Mouse (Mus musculus): Measurements from ENCODE around the gene Tnfrsf9. TPM values are rescaled to one million over a fixed set of nuclear protein-coding genes. Genes with fewer than 3 reads are reported as not detected.

The Tnfrsf9 gene
- polyA plus RNA-seq, 1 experiment = 1.3 TPM

DNA sequence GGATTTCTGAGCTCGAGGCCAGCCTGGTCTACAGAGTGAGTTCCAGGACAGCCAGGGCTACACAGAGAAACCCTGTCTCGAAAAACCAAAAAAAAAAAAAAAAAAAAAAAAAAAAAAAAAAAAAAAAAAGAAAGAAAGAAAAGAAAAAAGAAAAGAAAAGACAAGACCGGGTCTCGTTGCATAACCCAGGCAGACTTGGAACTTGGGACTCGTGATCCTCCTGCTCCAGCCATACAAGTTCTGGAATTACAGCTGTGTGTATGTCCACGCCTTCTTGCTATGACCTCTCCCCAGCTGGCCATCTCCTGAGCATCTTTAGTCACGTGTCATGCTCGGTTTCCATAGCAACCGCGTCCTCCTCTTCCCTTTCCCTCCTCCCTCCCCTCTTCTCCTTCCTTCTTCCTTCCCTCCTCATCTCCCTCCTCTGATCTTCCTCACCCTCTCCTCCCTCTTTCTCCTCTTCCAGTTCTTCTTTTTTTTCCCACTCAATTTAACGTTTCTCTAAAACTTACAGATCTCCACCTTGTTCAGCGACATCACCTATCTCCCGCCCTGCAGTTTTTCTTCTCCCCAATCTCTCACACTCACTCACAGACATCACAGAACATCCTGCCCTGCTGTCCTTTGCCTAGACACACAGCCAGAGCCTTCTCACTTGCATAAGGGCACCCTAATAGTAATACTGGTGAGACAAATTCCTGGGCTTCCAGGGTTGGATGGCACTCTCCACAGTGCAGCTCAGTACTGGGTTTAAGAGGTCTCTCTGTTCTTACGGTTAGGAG, 12.8 kb downstream of the Tnfrsf9 start:
- DNase-seq (ENCODE audit: extremely low spot score in 1 of 2, low spot score in 1 of 2) = no peak

DNA sequence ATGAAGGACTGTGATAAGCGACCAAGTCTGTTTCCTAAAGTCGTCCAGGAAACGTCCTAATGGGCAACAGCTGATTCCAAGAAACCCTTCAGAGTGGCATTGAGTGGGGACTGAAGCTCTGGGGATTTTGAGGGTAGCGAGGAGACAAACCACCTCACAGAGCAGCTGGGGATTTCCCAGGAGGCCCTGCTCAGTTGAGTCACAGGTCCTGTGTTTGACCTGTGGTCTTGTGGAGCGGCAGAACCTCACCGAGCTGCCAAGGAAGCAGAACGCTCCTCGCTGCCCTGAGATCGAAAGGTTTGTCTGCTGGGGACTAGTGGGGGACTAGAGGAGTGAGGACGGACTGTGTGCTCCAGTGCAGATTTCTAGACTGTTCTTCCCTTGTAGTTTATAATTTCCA, 13.4 kb downstream of the Tnfrsf9 start:
- no peak for DNase-seq (ENCODE audit: extremely low spot score in 1 of 2, low spot score in 1 of 2)

DNA sequence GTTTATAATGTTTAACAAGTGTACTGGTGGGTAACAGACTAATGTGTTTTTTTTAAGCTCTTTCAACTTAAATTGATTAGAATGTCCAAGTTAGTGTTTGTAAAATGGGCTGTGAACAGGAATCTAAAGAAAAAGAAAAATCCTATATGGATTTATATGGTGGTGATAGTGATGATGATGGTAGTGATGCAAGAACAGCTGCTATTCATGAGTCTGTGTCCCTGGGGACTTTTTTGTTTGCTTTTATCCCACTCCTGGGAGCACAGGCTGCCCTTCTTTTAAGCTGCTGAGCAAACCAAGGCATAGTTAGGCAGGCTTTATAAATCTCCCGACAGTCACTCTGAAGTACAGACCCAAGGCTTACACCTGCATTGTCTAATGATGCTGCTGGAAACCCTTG, 19.1 kb downstream of the Tnfrsf9 start:
- DNase-seq (ENCODE audit: extremely low spot score in 1 of 2, low spot score in 1 of 2) = no peak

DNA sequence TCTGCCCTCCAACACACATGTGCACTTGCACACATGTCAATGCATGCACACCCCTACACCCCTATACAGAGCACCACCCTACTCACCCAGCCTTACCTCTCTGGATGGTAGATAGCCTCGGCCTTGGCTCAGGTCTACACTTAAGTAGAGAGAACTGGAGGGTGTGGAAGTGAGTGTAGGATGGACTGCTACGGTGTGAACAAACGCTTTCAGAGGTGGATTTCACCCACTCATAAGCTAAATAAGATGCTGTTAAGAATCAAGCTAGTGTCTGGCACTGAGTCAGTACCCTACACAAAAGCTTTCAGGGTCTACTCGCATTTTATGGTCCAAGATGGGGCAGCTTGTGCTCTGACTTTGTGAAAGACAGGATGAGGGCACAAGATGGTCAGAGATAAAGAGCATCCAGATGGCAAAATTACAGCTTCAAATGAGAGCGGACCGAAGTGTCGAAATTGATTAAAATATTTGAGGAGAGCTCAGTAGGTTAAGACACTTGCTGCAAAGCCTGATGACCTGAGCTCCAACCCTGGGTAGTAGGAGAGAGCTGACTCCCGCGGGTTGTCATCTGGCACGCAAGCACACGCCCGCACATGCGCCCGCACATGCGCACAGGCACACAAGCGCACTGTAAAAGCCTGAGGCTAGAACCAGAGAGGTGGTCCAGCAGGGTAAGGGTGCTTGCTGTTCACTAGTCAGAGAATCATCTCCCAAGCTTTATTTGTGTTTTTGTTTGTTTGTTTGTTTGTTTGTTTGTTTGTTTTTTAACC, 23.1 kb downstream of the Tnfrsf9 start:
- peak in 1 of 2 experiments; percentile 63 for DNase-seq (ENCODE audit: extremely low spot score in 1 of 2, low spot score in 1 of 2)

DNA sequence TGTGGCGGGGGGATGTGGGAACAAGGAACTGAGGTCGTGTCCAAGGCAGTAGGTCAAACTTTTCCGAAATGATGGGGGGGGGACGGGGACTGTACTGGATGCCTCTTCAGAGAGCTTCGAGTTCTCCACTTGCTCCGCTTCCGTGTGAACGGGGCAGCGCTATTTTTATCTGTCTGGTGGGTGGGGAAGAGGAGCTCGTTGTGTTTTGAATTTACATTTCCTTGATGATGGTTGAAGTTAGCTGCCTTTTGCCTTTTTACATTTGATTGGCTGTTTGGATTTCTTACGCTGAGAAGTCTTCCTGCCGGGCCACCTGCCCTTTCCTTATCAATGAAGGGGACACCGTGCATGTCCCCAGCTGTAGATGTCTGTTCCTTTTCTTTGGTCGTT, 23.7 kb downstream of the Tnfrsf9 start:
- peak in 1 of 2 experiments; percentile 50 for DNase-seq (ENCODE audit: extremely low spot score in 1 of 2, low spot score in 1 of 2)

DNA sequence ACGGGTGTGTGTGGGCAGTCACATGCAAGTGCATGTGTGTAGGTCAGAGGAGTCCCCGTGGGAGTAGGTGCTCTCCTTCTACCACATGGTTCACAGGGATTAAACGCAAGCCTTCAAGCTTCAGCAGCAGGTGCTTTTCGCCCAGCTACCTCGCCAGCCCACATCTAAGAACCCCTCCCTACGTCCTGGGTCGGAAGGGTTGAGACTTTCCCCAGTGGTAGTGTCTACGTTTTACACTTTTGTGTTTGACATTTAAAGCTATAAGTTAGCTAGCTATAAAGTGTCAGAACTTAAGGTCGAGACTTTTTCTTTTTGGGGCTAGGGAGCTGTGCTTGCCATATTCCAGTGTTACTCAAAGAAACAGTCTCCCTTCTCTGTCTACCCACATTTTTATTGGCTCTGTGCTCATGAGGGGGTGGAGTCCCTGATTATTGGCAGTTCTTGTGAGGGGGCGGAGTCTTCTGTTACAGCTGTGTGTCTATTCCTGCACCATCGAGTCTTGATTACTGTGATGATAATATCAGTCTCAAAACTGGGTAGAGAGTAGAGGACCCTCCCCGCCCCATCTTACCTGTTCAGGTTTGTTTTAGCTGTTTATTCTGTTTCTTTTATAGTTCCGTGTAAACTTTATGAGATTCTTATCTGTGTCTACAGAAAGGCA, 25.8 kb downstream of the Tnfrsf9 start:
- DNase-seq (ENCODE audit: extremely low spot score in 1 of 2, low spot score in 1 of 2) = no peak

DNA sequence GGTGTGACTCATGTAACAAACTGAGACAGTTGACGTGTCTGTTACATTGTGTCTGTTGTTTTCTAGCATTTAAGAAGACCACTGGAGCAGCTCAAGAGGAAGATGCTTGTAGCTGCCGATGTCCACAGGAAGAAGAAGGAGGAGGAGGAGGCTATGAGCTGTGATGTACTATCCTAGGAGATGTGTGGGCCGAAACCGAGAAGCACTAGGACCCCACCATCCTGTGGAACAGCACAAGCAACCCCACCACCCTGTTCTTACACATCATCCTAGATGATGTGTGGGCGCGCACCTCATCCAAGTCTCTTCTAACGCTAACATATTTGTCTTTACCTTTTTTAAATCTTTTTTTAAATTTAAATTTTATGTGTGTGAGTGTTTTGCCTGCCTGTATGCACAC, 30.3 kb downstream of the Tnfrsf9 start:
- DNase-seq (ENCODE audit: extremely low spot score in 1 of 2, low spot score in 1 of 2) = no peak

DNA sequence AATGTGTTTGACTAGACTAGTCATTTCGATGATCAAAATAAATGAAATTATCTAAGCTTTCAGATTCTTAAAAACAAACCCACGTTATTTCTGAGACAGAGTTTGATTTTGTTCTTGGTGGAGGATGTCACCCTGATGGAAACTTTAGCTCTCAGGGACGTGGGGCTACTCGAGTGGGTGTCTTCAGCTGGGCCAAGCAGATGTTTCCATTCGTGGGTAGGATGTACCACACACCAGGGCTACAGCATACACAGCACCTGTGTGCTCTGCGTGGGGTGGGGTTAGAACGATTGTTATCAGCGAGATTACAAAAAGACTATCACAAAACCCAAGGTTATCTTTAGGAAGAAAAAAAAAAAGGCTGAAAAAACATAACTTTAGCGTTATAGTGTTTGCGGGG, 36.6 kb downstream of the Tnfrsf9 start:
- no peak for DNase-seq (ENCODE audit: extremely low spot score in 1 of 2, low spot score in 1 of 2)

DNA sequence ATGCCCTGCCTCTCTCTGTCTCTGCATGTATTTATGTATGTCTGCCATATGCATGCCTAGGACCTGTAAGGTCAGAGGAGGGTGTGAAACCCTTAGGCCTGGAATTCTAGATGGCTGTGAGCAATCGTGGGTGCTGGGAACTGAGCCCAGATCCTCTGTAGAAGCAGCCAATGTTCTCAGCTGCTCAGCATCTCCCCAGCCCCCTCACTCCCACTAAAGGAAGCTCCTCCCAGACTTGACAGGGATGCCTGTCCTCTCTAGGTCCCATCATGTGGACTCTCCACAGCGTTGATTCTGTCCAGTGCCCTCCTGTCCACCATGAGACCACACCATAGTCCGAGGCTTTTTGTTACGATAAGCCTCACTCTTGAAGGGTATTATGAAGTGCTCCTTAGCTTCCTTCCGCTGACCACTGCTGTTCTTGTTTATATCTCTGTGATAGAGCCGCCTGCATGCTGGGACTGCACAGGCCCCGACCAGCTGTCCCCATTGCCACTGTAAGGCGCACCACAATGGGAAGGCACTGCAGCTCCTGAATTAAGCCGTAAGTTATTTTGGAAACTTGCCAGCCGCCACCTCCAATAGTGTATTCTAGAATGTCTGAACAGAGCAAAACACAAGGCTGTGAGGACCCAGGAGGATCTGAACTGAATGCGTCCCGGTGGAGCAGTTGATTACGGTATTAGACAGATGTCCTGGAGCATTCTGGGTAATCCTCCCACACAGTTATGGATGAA, 42.2 kb downstream of the Tnfrsf9 start:
- peak in 1 of 2 experiments; percentile 49 for DNase-seq (ENCODE audit: extremely low spot score in 1 of 2, low spot score in 1 of 2)

DNA sequence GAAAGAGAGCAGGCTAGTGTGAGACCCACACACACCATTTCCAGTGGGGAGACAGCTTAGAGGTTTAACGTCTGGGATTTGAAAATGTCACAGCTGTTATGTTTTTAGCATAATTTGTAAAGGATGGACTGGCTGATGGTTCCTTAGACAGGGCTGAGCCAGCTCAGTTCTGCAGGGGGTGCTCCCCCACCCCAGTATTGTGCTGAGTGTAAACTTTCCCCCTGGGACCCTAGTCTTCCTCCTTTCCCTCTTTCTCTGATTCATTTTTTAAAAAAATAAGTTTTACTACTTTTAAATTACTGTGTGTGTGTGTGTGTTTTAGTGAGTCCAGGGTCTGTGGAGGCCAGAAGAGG, 42.7 kb downstream of the Tnfrsf9 start:
- DNase-seq (ENCODE audit: extremely low spot score in 1 of 2, low spot score in 1 of 2) = no peak

DNA sequence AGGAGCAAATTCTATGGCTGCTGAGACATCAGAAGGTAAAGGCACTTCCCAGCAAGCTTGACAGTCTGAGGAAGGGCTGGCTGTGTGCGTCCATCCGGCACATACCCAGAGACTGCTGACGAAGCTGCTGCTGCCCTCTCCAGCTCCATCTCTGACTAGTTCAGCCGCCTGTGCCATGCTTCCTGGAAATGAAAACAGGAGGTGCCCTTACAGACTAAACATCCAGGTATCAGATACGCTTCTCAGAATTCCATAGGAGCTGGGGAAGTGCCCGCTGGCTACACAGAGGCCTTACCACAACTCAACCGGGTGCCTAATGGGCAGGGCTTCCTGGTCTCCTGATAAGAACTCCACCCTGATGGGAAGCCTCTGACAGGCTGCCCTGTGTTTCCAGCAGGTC, 44.2 kb downstream of the Tnfrsf9 start:
- no peak for DNase-seq (ENCODE audit: extremely low spot score in 1 of 2, low spot score in 1 of 2)

DNA sequence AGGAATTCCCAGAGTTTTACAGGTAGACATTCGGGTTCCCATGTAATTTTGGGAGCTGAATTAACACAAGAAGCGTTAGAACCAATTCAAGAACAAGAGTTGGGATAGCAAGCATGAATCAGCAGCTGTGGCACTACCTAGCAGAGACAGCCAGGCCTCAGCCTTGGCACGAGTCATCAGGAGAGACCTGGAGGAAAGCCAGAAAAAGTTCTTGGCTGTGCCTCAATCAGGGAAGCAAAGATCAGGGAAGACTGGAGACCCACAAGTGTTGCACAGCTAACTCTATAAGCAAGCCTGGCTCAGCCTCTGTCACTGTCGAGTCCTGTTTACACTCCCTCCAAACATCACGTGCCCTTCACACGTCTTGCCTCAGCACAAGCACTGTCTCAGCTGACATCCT, 47.9 kb downstream of the Tnfrsf9 start:
- peak in 1 of 2 experiments; percentile 41 for DNase-seq (ENCODE audit: extremely low spot score in 1 of 2, low spot score in 1 of 2)

DNA sequence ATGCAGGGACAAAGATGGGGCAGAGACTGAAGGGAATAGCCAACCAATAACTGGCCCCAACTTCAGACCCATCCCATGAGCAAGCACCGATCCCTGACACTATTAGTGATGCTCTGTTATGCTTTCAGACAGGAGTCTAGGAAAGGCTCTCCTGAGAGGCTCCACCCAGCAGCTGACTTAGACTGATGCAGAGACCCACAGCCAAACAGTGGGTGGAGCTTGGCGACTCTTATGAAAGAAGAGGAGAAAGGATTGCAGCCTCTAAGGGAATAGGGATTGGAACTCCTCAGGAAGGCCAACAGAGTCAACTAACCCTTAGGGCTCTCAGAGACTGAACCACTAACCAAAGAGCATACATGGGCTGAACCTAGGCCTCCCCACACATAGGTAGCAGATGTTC, 49.3 kb downstream of the Tnfrsf9 start:
- DNase-seq (ENCODE audit: extremely low spot score in 1 of 2, low spot score in 1 of 2) = no peak

DNA sequence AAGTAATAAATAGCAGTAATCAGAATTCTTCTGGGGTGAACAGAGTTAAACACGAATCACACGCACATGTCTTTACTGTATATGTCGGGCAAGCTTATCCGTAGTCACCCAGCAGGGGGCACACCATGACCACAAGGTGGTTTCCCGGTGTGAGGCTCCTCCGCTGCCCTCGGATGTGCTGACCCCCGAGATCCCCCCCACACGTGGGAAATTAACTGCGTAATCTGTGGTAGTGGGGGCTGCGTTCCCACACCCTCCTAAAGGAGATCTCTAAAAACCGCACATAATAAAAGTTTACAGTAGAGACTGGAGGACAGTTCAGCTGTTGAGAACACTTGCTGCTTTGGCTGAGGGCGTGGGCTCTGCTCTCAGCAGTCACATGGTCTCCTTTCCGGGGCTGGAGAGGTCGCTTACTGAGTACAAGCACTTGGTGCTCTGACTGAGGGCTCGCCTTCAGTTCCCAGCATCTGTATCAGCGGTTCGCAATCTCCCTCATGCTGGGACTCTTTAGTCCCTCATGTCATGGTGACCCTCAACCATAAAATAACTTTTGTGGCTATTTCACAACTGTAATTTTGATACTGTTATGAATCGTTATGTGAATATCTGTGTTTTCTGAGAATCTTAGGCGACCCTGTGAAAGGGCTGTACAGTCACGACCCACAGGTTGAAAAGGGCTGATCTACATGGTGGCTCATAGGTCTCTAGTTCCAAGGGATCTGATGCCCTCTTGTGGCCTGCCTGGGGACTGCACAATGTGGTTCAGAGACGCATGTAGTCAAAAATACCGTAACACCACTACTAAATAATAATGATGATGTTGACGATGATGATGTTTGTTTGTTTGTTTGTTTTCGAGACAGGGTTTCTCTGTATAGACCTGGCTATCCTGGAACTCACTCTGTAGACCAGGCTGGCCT, 50.5 kb downstream of the Tnfrsf9 start:
- DNase-seq (ENCODE audit: extremely low spot score in 1 of 2, low spot score in 1 of 2) = peak; percentile 59 to 96

DNA sequence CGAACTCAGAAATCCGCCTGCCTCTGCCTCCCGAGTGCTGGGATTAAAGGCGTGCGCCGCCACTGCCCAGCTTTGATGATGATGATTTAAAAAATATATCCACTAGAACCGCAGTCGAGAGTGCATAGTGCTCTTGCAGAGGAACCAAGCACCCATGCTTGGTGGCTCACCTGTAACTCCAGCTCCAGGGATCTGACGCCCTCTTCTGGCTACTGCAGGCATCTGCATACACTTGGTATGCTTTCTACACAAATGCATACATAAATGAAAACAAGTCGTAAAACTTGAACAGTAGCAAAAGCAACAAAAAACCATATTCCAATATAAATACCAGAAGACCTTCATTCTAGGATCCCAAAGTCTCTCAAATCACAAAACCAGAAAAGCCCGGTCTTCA, 51.2 kb downstream of the Tnfrsf9 start:
- DNase-seq (ENCODE audit: extremely low spot score in 1 of 2, low spot score in 1 of 2) = no peak

DNA sequence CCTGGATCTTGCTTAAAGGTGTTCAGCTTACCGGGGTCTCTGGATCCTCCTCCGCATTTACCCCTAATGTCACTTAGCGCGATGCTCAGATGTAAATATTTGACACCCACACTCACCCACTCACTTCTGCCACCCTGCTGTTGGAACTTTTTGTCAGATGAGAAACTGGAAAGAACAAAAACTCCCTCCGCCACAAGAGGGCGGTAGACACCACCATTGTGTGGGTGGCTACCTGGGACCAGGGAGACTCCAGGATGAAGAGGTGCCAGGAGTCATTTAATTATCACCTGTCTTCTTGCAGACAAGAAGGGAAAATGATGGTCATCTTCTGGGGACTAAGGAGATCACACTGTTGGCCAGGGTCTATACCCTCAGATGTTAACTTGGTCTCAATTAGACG, 52.2 kb downstream of the Tnfrsf9 start:
- peak; percentile 23 to 80 for DNase-seq (ENCODE audit: extremely low spot score in 1 of 2, low spot score in 1 of 2)

DNA sequence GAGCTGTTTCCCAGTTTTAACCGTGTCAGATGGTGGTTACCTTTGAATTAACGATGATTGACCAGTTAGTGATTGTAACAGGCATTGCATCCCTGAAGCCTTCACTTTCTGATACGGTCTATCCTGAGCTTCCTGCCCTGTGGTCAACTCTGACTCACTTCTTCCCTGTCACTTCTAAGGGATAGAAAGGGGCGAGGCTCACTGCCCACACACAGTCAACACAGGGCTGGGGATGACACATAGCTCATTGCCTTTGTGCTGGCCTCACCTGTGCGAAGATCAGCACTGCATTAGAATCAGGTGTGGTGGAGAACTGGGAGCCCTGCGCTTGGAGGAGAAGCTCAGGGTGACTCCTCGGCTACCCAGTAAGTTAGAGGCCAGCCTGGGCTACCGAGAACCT, 54.6 kb downstream of the Tnfrsf9 start:
- no peak for DNase-seq (ENCODE audit: extremely low spot score in 1 of 2, low spot score in 1 of 2)

DNA sequence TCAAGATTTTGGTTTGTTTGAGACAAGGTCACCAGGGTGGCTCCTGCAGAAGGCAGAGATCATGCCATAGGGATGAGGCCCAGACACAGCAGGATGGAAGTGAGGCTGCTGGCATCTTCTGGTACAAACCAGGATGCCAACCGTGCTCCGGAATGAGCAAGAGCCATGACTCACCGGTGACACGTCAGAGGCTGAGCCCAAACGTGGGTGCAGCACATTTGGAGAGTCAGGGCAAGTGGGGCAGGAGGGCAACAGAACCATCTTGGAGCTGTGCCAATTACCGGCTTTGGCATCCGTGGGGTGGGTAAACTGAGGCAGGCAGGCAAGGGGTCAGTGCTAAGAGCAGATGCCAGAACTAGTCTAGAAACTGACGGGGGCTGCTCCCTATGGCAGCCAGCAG, 58.9 kb downstream of the Tnfrsf9 start:
- peak in 1 of 2 experiments; percentile 32 for DNase-seq (ENCODE audit: extremely low spot score in 1 of 2, low spot score in 1 of 2)

DNA sequence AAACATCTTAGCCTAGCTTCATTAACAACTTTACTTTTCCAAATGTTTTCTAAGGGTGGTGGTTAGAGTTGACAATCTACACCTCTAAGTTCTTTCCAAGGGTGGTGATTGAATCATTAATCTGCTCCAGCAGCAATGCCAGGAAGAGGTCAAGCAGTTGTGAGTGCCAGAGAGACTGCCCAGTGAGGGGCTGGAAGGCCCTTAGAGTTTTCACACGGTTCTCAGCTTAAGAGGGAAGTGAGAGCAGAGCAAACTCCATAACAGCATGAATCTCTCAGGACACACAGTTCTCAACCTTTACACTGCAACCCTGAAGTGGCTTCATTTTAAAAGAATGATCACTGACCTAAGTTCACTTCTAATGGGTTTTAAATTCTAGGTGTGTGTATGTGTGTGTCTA, 60.8 kb downstream of the Tnfrsf9 start:
- no peak for DNase-seq (ENCODE audit: extremely low spot score in 1 of 2, low spot score in 1 of 2)

All from frontal cortex, adult 2 months (tissue).